Mouse (Mus musculus) inflammation-experienced regulatory T-cells, adult 6 months (primary cell): ENCODE data around the gene Slc7a10. TPM values are rescaled to one million over a fixed set of nuclear protein-coding genes. Genes with fewer than 3 reads are reported as not detected.
"Not testable (repeated sequence)": the region's sequence is repeated elsewhere in the genome, so short reads cannot be mapped to it uniquely, and the experiment has no call there.

Experiments
- ATAC-seq: one replicate; pipeline ENCODE4 v1.8.0; 2017
- polyA plus RNA-seq, 3 experiments: library from polyadenylated mRNA; unstranded; fragments of 100-300 nt; shearing (Covaris generic); gene quantifications; one replicate each; pipeline ENCODE4 v1.2.1; 2017

Gene Slc7a10
- polyA plus RNA-seq, 3 experiments from 2014 or later = 1.5 to 7.3 (median 6.3) TPM

- ATAC-seq = no peak
Measured at GRCm38 (mm10) chr7:35175533-35175932, 10.7 kb upstream of the Slc7a10 start.

- peak; percentile 70 for ATAC-seq
Measured at GRCm38 (mm10) chr7:35176412-35177381, 9.5 kb upstream of the Slc7a10 start.

GRCm38 (mm10) chr7:35184833-35185724 is 1.1 kb upstream of the Slc7a10 start:
- peak; percentile 71 for ATAC-seq

- no peak for ATAC-seq
Measured at GRCm38 (mm10) chr7:35189699-35190098, 3.5 kb downstream of the Slc7a10 start.

GRCm38 (mm10) chr7:35191276-35191675 is 5.1 kb downstream of the Slc7a10 start:
- ATAC-seq = no peak

- ATAC-seq = no peak
Measured at GRCm38 (mm10) chr7:35197022-35197421, 10.8 kb downstream of the Slc7a10 start.

GRCm38 (mm10) chr7:35198981-35199754 is 13.0 kb downstream of the Slc7a10 start:
- no peak for ATAC-seq

- ATAC-seq = no peak
Measured at GRCm38 (mm10) chr7:35199755-35200154, 13.6 kb downstream of the Slc7a10 start.

- no peak for ATAC-seq
Measured at GRCm38 (mm10) chr7:35211791-35212190, 25.6 kb downstream of the Slc7a10 start.

GRCm38 (mm10) chr7:35214442-35215222 is 28.4 kb downstream of the Slc7a10 start:
- no peak for ATAC-seq

- no peak for ATAC-seq
Measured at GRCm38 (mm10) chr7:35215225-35215624, 29.0 kb downstream of the Slc7a10 start, which contains the start of gene Lrp3. Lrp3 (minus strand) TSS chr7:35215498.

- no peak for ATAC-seq
Measured at GRCm38 (mm10) chr7:35215731-35216130, 29.5 kb downstream of the Slc7a10 start.

- no peak for ATAC-seq
Measured at GRCm38 (mm10) chr7:35220694-35221365, 34.6 kb downstream of the Slc7a10 start.

- ATAC-seq = no peak
Measured at GRCm38 (mm10) chr7:35230333-35230732, 44.1 kb downstream of the Slc7a10 start.

- ATAC-seq = no peak
Measured at GRCm38 (mm10) chr7:35232796-35233455, 46.7 kb downstream of the Slc7a10 start.

- no peak for ATAC-seq
Measured at GRCm38 (mm10) chr7:35233861-35234260, 47.7 kb downstream of the Slc7a10 start.

GRCm38 (mm10) chr7:35234361-35235245 is 48.4 kb downstream of the Slc7a10 start:
- peak; percentile 90 for ATAC-seq

GRCm38 (mm10) chr7:35235308-35235707 is 49.1 kb downstream of the Slc7a10 start:
- peak; percentile 55 for ATAC-seq

- not testable (repeated sequence) for ATAC-seq
Measured at GRCm38 (mm10) chr7:35237935-35238334, 51.8 kb downstream of the Slc7a10 start.
